Mouse (Mus musculus) spleen, adult 12 weeks (tissue): ENCODE results near the gene Actbl2.

Experiments used
- DNase-seq: peaks from one replicate; pipeline ENCODE4 v3.0.0; 2022; ENCODE audit warnings: low spot score

Actbl2 gene

GRCm38 (mm10) chr13:111254713-111255112 is at the start of gene Actbl2:
Actbl2 (plus strand) TSS chr13:111255013.
- no peak for DNase-seq

- no peak for DNase-seq
Measured at GRCm38 (mm10) chr13:111210649-111211378, 44.0 kb upstream of the Actbl2 start.

- no peak for DNase-seq
Measured at GRCm38 (mm10) chr13:111228768-111229167, 26.0 kb upstream of the Actbl2 start.

- DNase-seq: no peak
Measured at GRCm38 (mm10) chr13:111229541-111229940, 25.3 kb upstream of the Actbl2 start.

- DNase-seq: no peak
Measured at GRCm38 (mm10) chr13:111232416-111232815, 22.4 kb upstream of the Actbl2 start.

- no peak for DNase-seq
Measured at GRCm38 (mm10) chr13:111233356-111233755, 21.5 kb upstream of the Actbl2 start.

- no peak for DNase-seq
Measured at GRCm38 (mm10) chr13:111234573-111234972, 20.2 kb upstream of the Actbl2 start.

GRCm38 (mm10) chr13:111235719-111236166 is 19.1 kb upstream of the Actbl2 start:
- no peak for DNase-seq

GRCm38 (mm10) chr13:111236461-111236864 is 18.4 kb upstream of the Actbl2 start:
- no peak for DNase-seq

- DNase-seq: no peak
Measured at GRCm38 (mm10) chr13:111237296-111237695, 17.5 kb upstream of the Actbl2 start.

- no peak for DNase-seq
Measured at GRCm38 (mm10) chr13:111237865-111238465, 16.8 kb upstream of the Actbl2 start.

GRCm38 (mm10) chr13:111251106-111251505 is 3.7 kb upstream of the Actbl2 start:
- no peak for DNase-seq

- DNase-seq: no peak
Measured at GRCm38 (mm10) chr13:111251795-111252194, 3.0 kb upstream of the Actbl2 start.

GRCm38 (mm10) chr13:111258016-111258415 is 3.2 kb downstream of the Actbl2 start:
- no peak for DNase-seq

- no peak for DNase-seq
Measured at GRCm38 (mm10) chr13:111258424-111259092, 3.7 kb downstream of the Actbl2 start.

- DNase-seq: no peak
Measured at GRCm38 (mm10) chr13:111259093-111259491, 4.3 kb downstream of the Actbl2 start.

GRCm38 (mm10) chr13:111259711-111260110 is 4.9 kb downstream of the Actbl2 start:
- no peak for DNase-seq

GRCm38 (mm10) chr13:111263186-111263585 is 8.4 kb downstream of the Actbl2 start:
- no peak for DNase-seq

GRCm38 (mm10) chr13:111263758-111264157 is 8.9 kb downstream of the Actbl2 start:
- no peak for DNase-seq

GRCm38 (mm10) chr13:111265231-111266000 is 10.6 kb downstream of the Actbl2 start:
- no peak for DNase-seq

- no peak for DNase-seq
Measured at GRCm38 (mm10) chr13:111266855-111267254, 12.0 kb downstream of the Actbl2 start.

GRCm38 (mm10) chr13:111268992-111269391 is 14.2 kb downstream of the Actbl2 start:
- DNase-seq: no peak
